Mouse (Mus musculus) mammary gland, adult 2 months (tissue): Measurements from ENCODE around the gene Plaa. TPM values are rescaled to one million over a fixed set of nuclear protein-coding genes. Genes with fewer than 3 reads are reported as not detected.

Experiments used
- polyA plus RNA-seq: library from polyadenylated mRNA; depleted of rRNA; stranded (reverse); fragments of >200 nt; gene quantifications from 2 replicates; pipeline ENCODE4 v1.2.3, GENCODE M21; 2012; ENCODE audit warnings: low replicate concordance; rRNA removed

Gene Plaa
- 38.2 and 94.5 TPM in 2 replicates for polyA plus RNA-seq

DNA sequence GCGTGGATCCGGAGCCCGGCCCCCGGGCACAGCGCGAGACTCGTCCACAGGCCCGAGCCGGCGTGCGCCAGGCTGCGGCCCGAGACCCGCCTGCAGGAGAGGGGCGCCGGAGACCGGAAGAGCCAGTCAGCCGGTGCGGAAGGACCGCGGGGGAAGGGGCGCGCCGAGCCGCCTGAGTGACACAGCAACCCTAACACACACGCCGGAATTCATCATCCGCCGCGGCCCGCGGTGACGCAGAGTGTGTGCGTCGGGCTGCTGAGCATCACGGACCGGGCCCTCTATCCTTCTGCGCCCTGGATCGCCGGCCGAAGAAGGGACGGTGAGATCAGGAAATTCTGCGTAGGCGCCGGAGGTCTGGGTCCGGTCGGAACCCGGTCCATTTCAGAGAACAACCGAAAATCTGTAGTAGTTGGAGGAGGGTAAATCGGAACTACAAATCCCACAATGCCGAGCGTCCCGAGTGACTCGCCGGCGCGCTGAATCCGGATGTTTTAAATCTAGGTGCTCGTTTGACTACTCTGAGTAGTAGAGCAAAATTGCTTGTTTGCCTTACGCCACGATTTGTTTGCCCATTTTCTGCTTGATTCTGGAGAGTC lies at the start of gene Plaa:
Plaa (minus strand) TSS at position 214 of the 599 bp plus-strand sequence.

DNA sequence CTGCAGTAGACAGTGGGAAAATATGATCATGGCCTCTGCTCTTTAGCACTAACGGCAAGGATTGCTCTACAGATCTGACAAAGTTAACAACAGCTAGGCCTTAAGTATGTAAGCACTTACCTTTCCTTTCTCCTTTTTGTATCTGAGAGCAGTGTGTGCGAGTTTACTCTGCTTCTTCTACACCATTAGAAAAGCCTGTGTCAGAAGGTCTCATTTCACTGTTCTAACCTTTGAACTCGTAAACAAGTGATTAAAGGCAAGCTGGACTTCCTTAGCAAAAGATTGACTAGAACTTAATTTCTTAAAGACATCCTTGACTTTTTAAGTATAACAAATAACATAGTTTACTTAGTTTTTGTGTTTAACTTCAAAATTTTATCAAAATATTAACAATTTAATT lies 46.9 kb upstream of the Plaa start, which contains the start of gene Lrrc19:
Lrrc19 (minus strand) TSS at position 225 of the 400 bp plus-strand sequence.

DNA sequence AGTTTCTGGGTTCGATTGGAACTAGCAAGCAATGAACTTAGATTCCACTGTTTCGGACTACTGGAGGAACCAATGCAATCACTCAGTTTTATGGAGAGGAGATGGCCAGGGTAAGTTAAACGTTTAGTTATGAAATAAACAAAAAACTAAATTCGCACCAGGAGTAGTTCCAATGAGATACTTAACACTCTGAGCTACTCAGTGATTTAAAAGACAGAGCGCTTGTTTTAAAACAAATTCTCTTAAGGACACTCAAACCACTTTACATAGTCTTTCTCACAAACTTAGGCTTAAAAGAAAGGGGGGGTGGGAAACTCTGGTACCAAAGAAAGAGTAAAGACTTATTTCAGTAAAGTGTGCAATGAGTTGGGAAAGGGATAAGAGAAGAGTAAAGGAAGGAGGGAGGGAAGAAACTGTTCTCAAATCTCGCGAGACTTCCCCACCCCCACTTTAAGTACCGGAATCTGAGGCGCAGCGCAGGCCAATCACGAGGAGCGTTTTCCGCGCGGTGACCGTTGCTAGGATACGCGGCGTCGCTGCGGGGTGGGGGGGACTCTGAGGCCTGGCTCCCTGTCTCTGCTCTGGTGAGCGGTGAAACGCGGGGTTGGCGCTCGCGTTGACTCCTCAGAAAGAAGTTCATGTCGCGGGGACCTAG lies 11.1 kb upstream of the Plaa start, which contains the start of gene Ift74:
Ift74 (plus strand) TSS at position 520 of the 655 bp plus-strand sequence.

DNA sequence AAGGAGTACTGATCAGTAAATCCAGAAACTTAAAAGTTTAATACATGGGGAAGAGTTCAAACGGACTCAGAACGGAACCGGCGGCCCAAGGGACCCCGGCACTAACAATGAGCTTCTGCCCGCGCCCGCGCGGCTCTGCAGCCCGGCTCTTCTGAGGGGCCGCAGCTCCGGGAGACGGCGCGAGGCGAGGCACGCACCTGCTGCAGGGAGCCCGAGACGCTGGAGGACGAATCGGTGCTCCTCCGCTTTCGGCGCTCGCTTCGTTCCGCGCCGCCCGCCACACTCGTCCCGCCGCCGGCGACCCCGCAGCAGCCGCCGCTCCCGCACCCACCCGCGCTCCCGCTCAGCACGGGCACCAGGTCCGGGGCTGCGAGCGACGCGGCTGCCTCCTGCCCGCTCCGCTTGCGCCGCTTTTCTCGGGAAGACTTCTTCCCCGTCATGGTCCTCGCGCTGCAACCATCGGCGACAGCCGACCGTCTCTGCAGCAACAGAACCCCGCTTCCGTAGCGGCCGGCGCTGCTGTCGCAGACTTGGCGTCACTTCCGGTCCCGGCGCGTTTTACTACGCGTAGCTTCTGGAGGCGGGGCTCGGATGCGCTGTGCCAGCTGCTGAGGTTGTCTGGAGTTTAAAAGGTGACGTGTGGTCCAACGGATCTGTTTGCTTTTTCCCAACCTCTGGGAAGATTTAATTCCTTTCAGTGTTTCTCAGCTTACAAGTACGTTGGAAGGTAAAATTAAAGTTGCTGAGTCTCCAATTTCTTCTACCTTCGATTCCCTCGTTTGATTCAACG lies 46.6 kb downstream of the Plaa start, which contains the start of the genes Gm10306 and Caap1:
Gm10306 (plus strand) TSS at position 282 of the 790 bp plus-strand sequence.
Caap1 (minus strand) TSS at position 532 of the 790 bp plus-strand sequence.

Other genes starting within 250 kb of the Plaa start
- gene Gm10306, start 46.7 kb downstream of the Plaa start, polyA plus RNA-seq, result not detected in 2 replicates
- gene Caap1, start 46.4 kb downstream of the Plaa start, polyA plus RNA-seq, result 1.1 and 6.0 TPM in 2 replicates
- gene Ift74, start 11.2 kb upstream of the Plaa start, polyA plus RNA-seq, result 0.43 and 1.2 TPM in 2 replicates
- gene Lrrc19, start 46.9 kb upstream of the Plaa start, polyA plus RNA-seq, result not detected in 2 replicates
- 7.0 and 16.9 TPM in 2 replicates for gene Tek, start 136.0 kb upstream of the Plaa start, polyA plus RNA-seq